Mouse (Mus musculus): ENCODE measurements around the gene Spred2. TPM values are rescaled to one million over a fixed set of nuclear protein-coding genes. Genes with fewer than 3 reads are reported as not detected.

Gene Spred2
- total RNA-seq, 1 experiment from 2014 or later: 9.5 TPM

DNA sequence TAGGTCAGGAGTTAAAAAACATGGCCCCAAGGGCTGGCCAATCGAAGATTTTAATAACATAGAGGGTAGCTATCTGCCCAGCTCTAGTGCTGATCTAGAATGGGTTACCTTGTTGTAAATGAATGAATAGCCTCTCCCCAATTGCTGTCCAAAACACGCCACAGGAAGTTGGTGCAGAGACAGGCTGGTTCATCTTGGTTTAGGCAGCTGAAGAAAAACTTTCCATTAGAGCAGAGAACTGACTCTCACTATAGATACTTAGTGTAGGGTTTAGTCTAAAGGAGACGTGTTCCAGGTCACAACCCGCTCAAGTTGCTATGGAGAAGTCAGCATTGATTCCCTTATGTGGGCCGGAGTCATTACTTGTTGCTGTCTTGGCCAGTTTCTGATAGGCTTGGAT, 25.6 kb downstream of the Spred2 start:
- no peak for ATAC-seq (replicated peaks; ENCODE audit: low read depth, poor library complexity, severe bottlenecking)

DNA sequence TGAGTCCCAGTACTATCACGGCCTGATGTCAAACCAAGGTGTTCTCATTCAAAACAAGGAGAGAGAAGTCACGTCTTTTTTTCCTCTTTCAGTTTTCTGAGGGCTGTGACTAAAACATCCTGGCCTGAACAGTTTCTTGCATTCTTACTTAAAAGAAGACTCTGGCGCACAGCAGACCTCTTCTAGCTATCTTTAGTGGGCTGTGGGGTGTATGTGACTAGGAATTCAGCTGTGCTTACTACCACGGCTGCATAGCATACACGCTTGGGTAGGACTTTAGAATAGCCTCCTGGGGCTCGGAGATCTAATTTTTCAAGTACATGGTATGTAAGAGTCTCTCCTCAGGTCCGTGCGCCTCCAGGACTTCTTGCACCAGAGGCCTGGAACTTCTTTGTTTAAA, 26.0 kb downstream of the Spred2 start:
- no peak for ATAC-seq (replicated peaks; ENCODE audit: low read depth, poor library complexity, severe bottlenecking)

DNA sequence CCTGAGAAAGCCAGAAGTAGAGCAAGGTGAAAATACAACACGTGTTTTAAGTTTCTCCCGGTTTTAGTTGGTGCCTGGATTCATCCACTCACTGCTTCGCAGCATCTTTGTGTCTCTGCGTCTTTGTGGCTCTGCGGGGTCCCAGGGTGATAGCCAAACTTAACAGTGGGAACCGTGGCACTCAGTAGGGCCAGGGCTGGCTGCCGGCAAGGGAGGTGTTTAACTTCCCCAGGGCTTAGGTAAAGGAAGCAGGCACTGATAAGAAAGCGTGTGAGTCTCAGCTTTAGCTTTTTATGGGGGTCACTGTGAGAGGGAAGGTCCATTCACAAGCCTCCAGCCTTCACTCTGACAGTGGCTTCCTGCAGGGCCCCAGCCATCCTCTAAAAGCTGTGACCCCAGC, 28.8 kb downstream of the Spred2 start:
- ATAC-seq (replicated peaks; ENCODE audit: low read depth, poor library complexity, severe bottlenecking): peak; percentile 36; the same call in 1 of the 2 replicates

DNA sequence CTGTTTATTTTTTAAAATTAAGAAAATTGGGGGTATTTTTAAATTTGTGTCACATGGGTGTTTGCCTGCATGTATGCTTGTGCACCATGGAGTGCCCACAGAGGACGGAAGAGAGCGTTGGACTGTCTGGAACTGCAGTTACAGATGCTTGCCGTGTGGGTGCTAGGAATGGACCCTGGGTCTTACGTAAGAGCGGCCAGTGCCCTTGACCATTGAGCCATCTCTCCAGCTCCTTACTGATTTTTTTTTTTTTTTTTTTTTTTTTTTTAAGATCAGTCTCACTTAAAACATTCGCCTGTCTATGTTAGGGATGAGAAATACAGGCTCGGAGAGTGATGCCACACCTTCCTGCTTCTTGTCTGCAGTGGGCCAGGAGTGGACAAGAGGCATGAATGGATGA, 29.7 kb downstream of the Spred2 start:
- ATAC-seq (replicated peaks; ENCODE audit: low read depth, poor library complexity, severe bottlenecking): no peak

DNA sequence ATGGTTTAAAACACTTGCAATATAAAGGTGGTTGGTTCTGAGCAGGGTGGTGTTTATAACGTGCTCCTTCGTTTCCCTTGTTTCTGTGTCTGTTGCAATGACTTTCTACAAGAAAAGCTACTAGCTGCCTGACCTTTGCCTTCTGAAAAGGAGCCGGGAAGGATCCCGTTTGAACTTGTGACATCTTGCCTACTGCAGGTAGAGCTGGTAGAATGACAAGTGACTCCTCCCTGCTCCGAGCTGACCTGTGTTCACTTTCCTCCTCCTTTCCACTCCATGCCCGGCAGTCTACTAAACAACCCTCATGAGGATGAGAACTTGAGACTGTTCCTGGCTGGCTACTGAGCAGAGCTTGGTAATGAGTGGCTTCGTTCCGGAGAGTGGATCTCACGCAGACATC, 30.9 kb downstream of the Spred2 start:
- no peak for ATAC-seq (replicated peaks; ENCODE audit: low read depth, poor library complexity, severe bottlenecking)

DNA sequence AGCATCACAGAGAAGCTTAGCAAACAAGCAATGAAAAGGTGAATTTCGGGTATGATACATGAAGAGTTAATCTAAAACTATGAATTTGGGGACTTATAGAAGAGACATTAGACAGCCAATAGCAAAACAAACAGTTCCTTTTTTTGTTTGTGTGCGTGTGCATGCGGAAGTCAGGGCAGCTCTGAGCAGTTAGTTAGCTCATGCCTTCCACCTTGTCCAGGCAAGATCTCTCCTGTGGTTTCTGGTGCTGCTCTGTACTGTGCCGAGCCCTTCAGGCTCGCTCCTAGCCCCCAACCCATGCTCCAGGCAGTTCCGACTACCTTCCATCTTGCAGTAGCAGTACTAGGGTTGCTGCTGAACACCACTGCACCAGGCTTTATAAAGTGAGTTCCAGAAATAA, 31.5 kb downstream of the Spred2 start:
- ATAC-seq (replicated peaks; ENCODE audit: low read depth, poor library complexity, severe bottlenecking): peak; percentile 70

DNA sequence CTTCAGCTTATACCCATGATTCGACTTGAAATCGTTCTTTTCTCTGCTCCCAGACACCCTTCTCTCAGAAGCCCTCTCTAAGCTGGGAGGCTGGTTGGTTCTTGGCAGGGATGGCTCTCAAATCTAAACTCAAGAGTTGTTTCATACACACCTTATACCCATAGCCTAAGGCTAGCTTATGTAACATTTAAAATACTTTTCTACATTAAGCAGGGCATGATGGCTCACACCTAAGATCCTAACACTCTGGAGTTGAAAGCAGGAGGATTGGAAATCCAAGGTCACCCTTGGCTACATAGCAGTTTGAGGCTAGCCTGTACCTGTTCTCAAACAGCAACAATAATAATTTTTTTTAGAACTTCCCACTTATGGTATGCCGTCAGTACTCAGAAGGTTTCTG, 34.8 kb downstream of the Spred2 start:
- ATAC-seq (replicated peaks; ENCODE audit: low read depth, poor library complexity, severe bottlenecking): no peak

DNA sequence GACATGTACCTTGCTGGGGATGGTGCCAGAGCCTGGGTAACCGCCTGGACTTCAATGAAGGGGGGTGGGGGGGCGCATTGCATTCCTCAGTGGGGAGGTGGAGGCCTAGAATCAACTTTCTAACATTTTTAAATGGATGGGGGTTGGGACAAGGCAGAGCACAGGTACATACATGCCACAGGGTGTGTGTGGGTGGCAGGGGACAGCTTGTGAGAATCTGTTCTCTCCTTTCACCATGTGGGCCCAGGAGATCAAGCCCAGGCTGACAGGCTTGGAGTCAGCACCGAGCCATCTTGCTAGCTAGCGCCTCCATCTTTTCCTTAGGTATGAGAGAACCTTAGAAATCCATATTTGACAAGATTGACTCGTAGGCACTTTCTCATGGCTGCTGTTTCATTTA, 35.7 kb downstream of the Spred2 start:
- no peak for ATAC-seq (replicated peaks; ENCODE audit: low read depth, poor library complexity, severe bottlenecking)

DNA sequence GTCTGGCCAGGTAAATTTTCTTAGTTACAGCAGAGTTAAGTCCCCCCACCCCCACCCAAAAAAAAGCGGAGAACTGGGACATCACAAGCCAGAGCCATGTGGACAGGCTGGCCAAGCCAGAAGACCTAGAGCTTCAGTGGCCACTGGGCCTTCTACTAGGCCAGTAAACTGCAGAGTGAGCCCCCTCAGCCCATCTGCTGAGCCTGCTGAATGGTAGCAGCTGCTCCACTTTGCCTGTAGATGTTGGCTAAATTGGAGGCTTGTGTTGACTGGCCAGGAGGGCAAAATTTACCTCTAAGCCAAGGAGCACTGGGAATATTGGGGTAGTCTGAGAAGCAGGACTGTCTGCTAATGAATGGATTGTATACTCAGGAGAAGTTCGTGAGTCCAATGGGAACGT, 36.4 kb downstream of the Spred2 start:
- no peak for ATAC-seq (replicated peaks; ENCODE audit: low read depth, poor library complexity, severe bottlenecking)

DNA sequence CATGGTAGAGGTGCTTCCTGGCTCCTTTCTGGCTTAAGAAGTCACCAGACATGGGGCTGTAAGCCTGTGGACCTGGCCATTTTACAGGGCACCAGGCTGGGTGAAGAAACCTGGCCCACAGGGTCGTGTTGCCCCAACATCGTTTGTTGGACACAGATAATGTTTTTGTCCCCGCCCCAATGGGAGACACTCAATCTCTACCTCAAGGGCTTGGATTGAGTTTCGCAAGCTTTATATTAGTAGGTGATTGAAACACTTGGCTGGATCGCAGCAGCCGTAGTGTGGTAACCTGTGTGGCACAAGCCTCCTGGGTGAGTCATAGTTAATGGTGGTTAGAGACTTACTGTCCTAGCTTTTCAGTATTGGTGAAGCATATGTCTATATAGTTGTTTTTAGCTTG, 36.9 kb downstream of the Spred2 start:
- ATAC-seq (replicated peaks; ENCODE audit: low read depth, poor library complexity, severe bottlenecking): no peak

DNA sequence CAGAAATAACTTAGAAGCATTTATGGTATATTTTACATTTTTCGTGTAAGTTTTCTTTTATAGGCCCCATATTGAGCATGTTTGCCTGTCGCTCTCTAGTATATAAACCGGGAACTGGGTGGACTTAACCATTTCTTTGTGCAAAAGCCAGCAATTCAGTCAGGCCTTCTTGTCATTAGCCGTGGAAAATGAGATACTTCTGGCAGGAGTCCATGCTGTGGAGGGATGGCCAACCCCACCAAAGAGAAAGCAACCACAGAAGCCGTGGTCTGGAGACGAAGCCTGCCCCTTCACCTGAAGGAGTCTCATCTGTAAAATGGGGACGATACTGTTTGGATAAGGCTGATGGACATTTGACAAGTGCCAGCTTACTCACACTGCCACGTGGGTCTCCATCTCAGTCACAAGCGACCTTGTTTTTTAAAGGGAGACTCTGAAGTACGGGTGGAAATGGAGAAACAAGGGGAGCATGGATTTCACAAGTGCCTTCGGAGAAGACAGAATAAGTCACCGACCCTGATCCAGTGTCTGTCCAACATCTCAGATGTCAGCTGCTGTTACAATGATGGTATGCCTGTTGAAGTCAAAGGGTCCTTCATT, 37.7 kb downstream of the Spred2 start:
- ATAC-seq (replicated peaks; ENCODE audit: low read depth, poor library complexity, severe bottlenecking): no peak

DNA sequence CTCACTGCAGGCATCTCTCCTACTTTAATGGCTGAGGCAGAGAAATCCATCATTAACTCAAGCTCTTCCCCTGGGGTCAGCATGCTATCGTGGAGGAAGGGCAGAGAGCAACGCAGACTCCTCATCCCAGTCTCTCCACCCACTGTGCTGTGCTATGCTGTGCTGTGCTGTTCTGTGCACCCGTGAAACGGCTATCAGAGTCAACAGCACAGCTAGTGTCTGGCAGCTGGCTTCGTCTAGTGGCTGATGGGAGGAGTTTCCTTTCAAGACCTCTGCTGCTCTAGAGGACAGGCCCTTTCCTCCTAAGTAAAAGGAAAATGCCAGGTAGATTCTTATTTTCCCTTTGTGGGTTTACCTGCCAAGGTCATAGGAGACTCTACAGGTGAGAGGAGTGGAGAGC, 38.6 kb downstream of the Spred2 start:
- peak; percentile 70 for ATAC-seq (replicated peaks; ENCODE audit: low read depth, poor library complexity, severe bottlenecking)

DNA sequence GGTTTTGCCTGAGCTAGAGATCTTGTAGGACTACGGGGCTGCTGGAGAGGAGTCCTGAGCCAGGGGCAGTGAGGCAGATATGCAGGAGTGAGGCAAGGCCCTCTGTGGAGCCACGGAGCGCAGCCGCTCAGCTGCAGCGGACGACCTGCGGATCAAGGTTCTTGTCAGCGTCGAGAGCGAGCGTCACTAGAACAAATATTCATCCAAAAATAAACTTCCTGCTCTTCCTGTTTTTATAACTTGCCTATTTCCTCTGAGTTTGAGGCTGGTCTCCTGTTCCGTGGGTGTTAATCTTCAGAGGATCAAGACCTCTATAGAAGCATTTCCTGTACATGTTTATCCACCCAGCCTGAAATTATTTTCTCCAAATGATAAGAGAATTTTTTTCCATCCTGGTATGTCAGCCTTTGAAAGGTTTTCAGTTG, 39.6 kb downstream of the Spred2 start:
- peak; percentile 7; the same call in 1 of the 2 replicates for ATAC-seq (replicated peaks; ENCODE audit: low read depth, poor library complexity, severe bottlenecking)

DNA sequence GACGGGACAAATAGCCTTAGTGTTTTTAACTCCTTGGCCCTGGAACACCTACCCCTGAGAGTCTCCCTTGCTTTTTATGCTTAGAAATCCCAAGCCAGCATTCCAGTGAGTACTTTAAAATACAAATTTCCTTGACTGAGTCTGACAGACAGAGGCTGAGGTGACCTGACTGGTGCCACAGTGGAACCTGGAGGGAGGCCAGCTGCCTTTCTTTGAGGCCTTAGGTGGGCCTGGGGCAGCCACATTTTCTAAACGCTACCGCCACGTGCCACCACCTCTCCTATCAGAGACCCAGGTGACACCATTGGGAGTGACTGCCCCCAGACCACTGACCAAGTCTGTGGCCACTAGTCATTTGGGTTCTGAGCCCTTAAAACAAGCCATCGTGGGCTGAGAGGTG, 40.2 kb downstream of the Spred2 start:
- ATAC-seq (replicated peaks; ENCODE audit: low read depth, poor library complexity, severe bottlenecking): no peak

DNA sequence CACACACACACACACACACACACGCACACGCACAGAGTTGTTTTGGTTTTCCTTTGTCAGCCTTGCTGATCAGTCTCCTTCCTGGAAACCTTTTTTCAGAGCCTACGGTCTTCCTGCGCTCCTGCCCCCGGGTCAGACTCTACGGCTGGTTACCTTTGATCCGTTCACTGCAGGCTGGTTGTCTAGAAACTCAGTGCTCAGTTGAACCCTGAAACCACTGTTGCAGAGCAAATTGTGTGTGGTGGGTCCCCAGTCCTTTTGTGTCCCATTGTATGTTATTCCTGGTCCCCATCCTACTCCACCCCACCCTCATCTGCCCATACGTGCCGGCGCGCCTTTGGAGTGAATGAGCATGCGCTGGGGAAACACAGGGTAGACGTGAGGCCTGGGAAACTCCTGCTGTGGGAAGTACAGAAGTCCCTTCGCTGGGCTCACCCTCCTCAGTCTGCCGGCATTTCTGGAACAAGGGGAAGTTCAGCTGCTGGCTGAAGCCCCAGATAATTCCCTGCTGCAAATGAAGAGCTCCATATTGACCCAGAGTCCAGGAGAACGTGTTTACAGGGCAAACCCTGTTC, 40.9 kb downstream of the Spred2 start:
- 0 out of 2 replicates have a peak, but pooled peaks have one; percentile 13 for ATAC-seq (replicated peaks; ENCODE audit: low read depth, poor library complexity, severe bottlenecking)

DNA sequence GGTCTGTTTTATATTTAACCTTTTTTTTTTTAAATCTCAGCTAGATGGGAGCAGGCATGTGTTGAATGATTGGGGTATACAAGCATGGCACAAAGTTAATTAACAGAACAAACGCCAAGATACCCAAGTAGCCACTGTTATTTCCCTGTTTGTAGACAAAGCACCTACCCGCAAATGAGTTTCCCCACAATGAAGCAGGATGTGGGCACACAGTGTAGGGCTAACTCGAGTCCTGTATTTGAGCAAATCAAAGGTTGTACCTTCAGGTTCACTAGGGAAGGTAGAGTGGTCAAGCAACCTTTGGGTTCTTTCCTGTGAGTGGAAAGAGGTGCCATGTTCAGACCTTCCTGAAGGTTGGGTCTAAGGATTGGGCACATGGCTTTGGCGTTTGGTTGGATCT, 41.5 kb downstream of the Spred2 start:
- ATAC-seq (replicated peaks; ENCODE audit: low read depth, poor library complexity, severe bottlenecking): no peak

DNA sequence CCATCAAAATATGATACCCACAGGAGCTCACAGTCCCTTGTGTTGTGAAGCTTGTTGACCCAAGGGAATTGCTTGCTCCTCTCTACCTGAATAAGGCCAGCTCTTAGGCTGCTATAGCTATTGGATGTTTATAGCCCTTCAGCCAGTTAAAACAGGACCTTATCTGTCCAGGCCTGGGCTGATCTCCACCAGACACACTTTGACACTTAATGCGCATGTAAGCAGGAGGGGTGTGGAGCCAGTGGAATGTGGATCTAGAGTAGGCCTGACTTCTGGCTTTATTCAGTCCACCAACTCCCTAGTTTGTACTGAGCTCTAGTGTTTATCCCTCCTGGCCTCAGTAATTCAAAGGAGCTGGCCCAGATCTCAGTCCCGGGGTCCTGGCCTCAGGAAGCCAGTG, 42.1 kb downstream of the Spred2 start:
- ATAC-seq (replicated peaks; ENCODE audit: low read depth, poor library complexity, severe bottlenecking): no peak; the same call in 1 of the 2 replicates

DNA sequence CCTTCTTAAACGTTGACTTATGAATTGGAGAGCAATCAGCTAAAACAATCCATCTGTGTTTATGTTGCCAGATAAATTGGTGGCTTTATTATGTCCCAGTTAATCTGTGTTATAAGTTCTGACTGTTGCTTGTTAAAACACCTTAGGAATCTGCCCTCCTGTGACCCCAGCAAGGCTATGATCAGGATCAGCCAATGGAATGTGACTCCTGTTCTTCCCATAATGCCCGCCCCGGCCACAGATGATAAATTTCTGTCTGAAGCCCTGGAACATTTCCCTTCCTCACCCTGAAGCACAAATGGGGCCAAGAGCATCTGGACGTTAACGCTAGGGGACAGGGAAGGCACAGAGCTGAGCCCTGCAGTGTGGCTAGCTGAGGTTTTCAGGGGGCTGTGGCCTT, 45.4 kb downstream of the Spred2 start:
- ATAC-seq (replicated peaks; ENCODE audit: low read depth, poor library complexity, severe bottlenecking): no peak

DNA sequence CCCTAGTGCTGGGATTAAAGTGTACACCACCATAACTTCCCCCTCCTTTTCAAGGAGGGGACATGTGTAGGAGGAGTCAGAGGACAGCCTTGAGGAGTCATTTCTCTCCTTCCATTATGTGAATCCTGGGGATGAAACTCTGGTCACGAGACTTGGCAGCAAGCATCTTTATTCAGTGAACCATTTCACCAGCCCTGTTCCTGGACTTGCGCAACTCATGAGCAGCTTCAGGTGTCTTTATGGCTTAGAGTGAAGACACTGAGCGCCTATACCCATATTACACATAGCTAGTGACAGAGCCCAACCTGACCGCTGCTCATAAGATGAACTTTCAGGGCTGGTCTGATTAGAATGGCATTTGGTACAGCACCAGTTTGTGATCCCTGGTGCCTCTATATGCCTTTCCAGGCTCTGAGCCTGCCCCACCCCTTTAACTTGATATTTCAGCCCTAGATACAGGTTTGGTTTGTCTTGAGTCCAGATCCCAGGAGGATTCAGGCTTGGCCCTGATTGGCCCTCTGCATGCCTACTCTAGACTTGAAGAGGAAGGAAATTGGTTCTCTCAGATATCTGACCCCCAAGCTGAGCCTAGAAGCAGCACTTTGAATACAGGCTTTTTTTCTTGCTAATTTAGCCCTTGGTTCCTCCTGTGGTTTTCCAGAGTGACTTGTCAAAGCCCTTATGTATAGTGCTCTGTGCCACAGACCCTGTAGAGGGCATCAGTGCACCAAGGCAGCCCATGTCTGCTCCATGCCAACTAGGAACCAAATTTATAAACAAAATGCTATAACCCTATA, 48.0 kb downstream of the Spred2 start:
- peak; percentile 96 for ATAC-seq (replicated peaks; ENCODE audit: low read depth, poor library complexity, severe bottlenecking)

DNA sequence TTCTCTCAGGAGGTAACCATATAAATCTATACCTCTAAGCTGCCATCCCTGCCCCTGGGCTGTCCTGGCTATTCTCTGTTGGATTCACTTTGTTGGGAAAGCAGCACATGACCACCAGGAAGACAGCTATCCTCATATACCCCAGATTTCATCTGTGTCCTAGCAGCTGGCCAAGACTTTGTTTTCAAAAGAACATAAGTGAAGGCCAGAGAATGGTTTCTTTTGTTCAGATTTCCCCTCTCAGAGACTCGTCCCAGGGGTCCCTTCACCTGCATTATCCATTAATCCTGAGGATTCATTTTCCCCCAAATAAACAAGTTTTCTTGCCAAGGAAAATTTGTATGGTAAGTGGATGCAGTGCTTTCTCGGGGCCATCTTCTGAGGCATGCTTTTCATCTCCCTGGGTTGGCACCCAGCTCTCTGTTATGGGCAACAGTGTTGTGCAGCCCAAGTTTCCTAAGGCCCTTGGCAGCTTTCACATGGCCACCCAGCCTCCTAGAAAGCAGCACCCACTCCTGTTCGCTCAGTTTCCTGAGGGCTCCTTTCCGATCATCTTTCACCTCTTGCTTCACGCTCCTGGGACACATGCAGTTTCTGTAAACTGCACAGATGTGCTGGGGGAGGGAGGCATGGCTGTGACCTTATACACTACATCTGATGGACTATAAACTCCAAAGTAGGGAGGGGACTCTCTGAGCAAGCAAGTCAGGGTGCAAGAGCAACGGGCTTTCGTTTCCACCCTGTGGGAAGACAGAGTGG, 49.0 kb downstream of the Spred2 start:
- ATAC-seq (replicated peaks; ENCODE audit: low read depth, poor library complexity, severe bottlenecking): no peak

DNA sequence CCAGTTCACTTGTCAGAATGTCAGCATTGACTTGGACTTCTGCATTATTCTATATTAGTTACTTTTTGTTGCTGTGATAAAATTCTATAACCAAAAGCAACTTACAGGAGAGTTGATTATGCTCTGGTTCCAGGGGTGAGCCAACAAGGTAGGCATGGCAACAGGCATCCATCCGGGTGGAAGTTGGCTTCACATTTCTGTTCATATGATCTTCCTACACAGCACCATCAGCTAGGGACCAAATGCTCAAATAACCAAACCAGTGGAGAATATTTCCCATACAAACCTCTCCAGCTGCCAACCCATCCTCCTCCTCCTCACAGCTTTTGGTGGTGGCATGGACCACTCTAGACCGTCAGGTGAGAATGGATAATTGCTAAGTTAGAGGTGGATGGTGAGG, 51.9 kb downstream of the Spred2 start:
- no peak for ATAC-seq (replicated peaks; ENCODE audit: low read depth, poor library complexity, severe bottlenecking)

All from common myeloid progenitor, adult 5-6 weeks (primary cell).